Mouse (Mus musculus) MEL-GATA-1-ER (cell line): ENCODE measurements around the gene Fcho2.

ENCODE experiments used
- DNase-seq: peaks from one replicate; pipeline ENCODE4 v3.0.0-alpha.2; 2012; ENCODE audit warnings: low read depth; ENCODE audit errors: extremely low read depth

The Fcho2 gene

DNA sequence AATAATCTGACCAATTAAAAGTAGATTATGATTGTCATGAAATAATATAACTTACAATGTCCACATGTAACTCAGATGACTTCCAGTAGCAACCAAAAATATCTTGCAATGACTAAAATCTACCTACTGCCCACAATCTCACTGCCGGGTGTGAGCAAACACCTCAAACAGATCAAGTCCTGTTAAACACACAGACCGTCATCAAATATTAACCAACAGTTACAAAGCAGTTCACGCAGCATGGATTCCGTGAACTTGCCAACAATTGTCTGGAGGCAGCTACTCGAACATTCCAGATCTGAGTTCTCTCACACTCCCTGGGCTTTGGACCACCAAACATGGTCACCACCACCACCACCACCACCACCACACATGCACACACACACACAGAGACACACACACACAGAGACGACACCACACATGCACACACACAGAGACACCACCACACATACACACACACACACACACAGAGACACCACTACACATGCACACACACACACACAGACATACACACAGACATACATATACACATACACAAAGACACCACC is 99.7 kb downstream of the Fcho2 start:
- no peak for DNase-seq

DNA sequence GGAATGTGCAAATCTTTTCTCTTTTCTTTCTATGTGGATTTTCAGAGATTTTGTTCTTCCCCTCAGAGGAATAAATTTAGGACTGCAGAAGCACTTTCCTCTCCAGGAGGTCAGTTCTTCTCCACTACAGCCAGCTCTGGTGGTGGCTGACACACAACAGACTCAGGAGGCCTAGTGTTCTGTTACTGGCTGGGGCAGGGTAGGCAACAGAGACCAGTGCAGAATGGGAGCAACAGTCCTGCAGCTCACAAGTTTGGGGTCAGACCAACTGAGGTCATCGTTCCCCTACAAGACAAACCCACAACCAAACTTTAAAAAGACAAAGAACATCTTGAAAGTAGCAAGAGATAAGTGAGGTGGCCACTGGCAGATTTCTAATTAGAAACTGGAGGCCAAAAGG is 104.6 kb downstream of the Fcho2 start:
- DNase-seq = no peak

GRCm38 (mm10) chr13:98710236-98710635 is 105.0 kb downstream of the Fcho2 start:
- DNase-seq = no peak

- DNase-seq = no peak
These were observed 109.7 kb downstream of the Fcho2 start for GRCm38 (mm10) chr13:98705501-98705900.

GRCm38 (mm10) chr13:98703786-98704185 is 111.5 kb downstream of the Fcho2 start:
- DNase-seq = no peak

- no peak for DNase-seq
These were observed 112.9 kb downstream of the Fcho2 start for GRCm38 (mm10) chr13:98702361-98702760.

GRCm38 (mm10) chr13:98701309-98701675 is 114.0 kb downstream of the Fcho2 start:
- no peak for DNase-seq

- no peak for DNase-seq
These were observed 114.5 kb downstream of the Fcho2 start for GRCm38 (mm10) chr13:98700661-98701308.

GRCm38 (mm10) chr13:98699982-98700540 is 115.2 kb downstream of the Fcho2 start:
- DNase-seq = no peak

GRCm38 (mm10) chr13:98699051-98699744 is 116.1 kb downstream of the Fcho2 start:
- no peak for DNase-seq

GRCm38 (mm10) chr13:98696716-98697115 is 118.5 kb downstream of the Fcho2 start:
- no peak for DNase-seq

GRCm38 (mm10) chr13:98695546-98695945 is 119.7 kb downstream of the Fcho2 start:
- DNase-seq = no peak

- DNase-seq = no peak
These were observed 120.4 kb downstream of the Fcho2 start, which contains the start of gene Tmem171 for GRCm38 (mm10) chr13:98694773-98695314. Tmem171 (minus strand) TSS chr13:98694834.

DNA sequence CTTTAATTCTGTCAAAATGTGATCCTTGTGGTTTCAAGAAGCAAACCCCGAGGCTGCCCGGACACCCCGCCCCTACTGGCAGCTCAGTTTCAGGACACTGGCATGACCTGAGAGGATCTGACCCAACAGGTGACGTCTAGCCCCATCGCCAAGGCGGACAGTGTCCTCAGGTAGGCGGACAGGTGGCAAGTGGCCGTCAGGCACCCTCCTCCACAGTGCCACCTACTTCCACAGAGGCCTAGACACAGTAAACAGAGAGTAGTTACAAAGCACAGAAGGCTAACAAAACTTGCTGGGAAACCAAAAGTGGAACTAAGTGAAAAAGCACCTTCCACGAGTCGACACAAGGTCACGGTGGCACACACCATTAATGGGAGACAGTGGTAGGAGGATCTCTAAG is 121.9 kb downstream of the Fcho2 start:
- no peak for DNase-seq

DNA sequence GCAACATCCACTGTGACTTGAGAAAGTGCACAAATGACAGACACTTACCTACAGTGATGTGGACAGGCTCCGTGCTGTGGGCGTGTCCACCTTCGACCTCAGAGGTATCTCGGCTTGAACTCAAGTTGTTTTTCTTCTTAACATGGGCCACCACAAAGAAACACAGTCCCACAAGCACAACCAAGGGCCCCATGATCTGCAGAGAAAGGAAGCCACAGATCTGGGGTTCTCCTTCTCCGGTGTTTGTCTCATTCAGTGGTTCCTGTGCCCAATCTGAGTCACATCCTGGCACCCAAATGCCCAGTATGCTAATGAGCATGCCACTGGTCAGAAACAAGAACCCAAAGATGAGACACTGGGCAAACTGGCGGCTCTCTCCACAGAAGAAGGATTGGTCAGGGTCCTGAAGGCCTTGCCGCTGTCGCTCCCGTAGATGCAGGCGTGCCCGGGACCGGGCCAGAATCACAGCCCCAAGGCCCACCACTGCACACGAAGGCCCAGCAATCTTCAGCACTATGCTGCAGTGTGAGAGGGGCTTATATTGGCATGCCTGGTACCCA is 123.2 kb downstream of the Fcho2 start:
- DNase-seq = no peak

- no peak for DNase-seq
These were observed 124.4 kb downstream of the Fcho2 start for GRCm38 (mm10) chr13:98690886-98691285.

DNA sequence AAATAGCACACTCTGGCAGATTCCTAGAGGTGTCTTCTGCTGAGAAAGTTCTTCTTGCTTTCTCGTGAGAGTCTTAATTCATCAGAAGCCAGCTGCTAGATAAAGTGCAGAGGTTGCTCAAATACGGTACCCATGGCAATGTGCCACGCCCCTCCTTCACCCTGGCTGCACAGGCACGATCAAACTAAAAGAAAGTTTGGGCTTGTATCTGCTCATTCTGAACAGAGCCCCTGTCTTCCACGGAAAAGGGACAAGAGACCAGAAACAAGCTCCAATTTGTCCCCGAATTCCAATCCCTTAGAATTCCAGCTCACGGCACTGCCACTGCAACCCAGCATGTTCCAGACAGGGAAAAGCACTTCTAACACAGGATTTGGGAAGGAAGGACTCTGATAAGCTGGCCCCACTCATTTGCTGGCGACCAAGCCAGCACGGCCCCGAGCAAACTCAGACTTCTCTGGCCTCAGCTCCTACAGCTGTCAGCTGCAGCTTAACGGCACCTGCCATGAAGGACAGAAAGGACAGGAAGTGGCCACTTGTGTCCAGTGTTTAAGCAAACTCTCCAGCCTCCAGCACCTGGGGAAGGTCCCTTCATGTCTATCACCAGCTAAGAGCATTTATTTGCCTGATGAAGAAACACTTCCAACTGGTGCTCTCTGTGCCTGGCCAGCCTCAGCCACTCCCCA is 125.5 kb downstream of the Fcho2 start:
- DNase-seq = no peak

DNA sequence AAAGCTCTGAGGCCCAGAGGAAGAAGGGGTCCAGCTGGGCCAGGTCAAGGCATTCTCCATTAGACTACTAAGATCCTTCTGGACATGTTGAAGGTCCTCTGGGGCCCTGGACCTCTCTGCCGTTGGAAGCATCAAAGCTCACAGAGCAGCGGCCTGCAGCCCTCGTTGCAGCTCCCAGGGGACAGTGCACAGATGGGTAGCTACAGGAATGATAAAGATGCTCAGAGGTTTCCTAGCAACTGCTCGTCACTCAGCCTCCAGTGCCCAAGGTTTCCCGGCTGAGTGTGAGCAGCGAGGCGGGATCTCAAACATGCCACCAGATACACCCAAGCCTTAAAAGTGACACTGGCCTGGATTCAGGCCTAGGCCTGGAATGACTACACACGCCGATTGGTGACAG is 127.3 kb downstream of the Fcho2 start:
- DNase-seq = no peak

- no peak for DNase-seq
These were observed 130.9 kb downstream of the Fcho2 start for GRCm38 (mm10) chr13:98684144-98684900.

GRCm38 (mm10) chr13:98683412-98683811 is 131.8 kb downstream of the Fcho2 start:
- no peak for DNase-seq
